Mouse (Mus musculus) CH12.LX (cell line): Measurements from ENCODE around the gene Gpr22. TPM values are rescaled to one million over a fixed set of nuclear protein-coding genes. Genes with fewer than 3 reads are reported as not detected.

Experiments used
- DNase-seq: peaks from one replicate; pipeline ENCODE4 v3.0.0-alpha.2; 2013; ENCODE audit errors: extremely low read depth
- H3K27ac ChIP-seq: 2 replicates; pipeline ENCODE4 v1.5.1; 2012; ENCODE audit warnings: low read depth, mild to moderate bottlenecking, control low read depth, moderate library complexity; ENCODE audit not compliant: insufficient read depth
- H3K27me3 ChIP-seq: replicated peaks from 2 replicates; pipeline ENCODE3; 2012; ENCODE audit warnings: inconsistent platforms
- H3K36me3 ChIP-seq, 2 experiments: replicated peaks in 1 of 2; 2 replicates each; pipeline versions ENCODE3 to v1.6.1; 2012; ENCODE audit warnings: inconsistent platforms in 1 of 2, low read length in 1 of 2, mild to moderate bottlenecking in 1 of 2, mixed read lengths in 1 of 2, moderate library complexity in 1 of 2; ENCODE audit not compliant: control insufficient read depth in 1 of 2, insufficient read depth in 1 of 2
- H3K4me1 ChIP-seq, 2 experiments: 2 replicates each; pipeline ENCODE4 v1.6.1; 2012; ENCODE audit warnings: inconsistent platforms in 1 of 2, moderate library complexity in 1 of 2; ENCODE audit not compliant: insufficient read depth in 2 of 2, control insufficient read depth in 1 of 2
- H3K4me2 ChIP-seq: 2 replicates; pipeline ENCODE4 v1.6.1; 2012; ENCODE audit warnings: low read depth, mild to moderate bottlenecking, control low read depth; ENCODE audit not compliant: poor library complexity, insufficient read depth, severe bottlenecking
- H3K4me3 ChIP-seq, 3 experiments: fragments of 150-350 bp in 1 of 3; sonication (generic) in 1 of 3; replicated peaks in 1 of 3; 2 replicates each; pipeline versions ENCODE3 to v1.5.1; 2011 to 2012; ENCODE audit warnings: low read depth in 2 of 3, low read length in 2 of 3, mild to moderate bottlenecking in 2 of 3, moderate library complexity in 2 of 3, control low read depth in 1 of 3, improper control_type of control experiment in 1 of 3, inconsistent platforms in 1 of 3, mixed read lengths in 1 of 3; ENCODE audit not compliant: poor library complexity in 1 of 3
- H3K79me2 ChIP-seq: replicated peaks from 2 replicates; pipeline ENCODE4 v1.6.1; 2012; ENCODE audit warnings: mild to moderate bottlenecking, moderate library complexity; ENCODE audit not compliant: control insufficient read depth, poor library complexity, insufficient read depth, severe bottlenecking; ENCODE audit errors: extremely low read depth
- H3K9ac ChIP-seq: 2 replicates; pipeline ENCODE4 v1.6.1; 2012; ENCODE audit warnings: low read depth, mild to moderate bottlenecking, control low read depth, moderate library complexity; ENCODE audit not compliant: insufficient read depth
- H3K9me3 ChIP-seq: replicated peaks from 2 replicates; pipeline ENCODE3; 2012; ENCODE audit warnings: low read length, inconsistent platforms, mixed read lengths
- CHD1 ChIP-seq: IDR thresholded peaks from 2 replicates; pipeline ENCODE4 v1.6.1; 2012; ENCODE audit warnings: low read depth, low read length, improper control_type of control experiment, inconsistent platforms
- CHD2 ChIP-seq: IDR thresholded peaks from 2 replicates; pipeline ENCODE4 v1.6.1; 2011; ENCODE audit warnings: low read length, improper control_type of control experiment
- EP300 ChIP-seq: IDR thresholded peaks from 2 replicates; pipeline ENCODE4 v1.6.1; 2011; ENCODE audit warnings: low read length, improper control_type of control experiment
- IRF4 ChIP-seq: IDR thresholded peaks from 2 replicates; pipeline ENCODE4 v1.6.1; 2014; ENCODE audit warnings: low read depth, mild to moderate bottlenecking, inconsistent platforms, low read length, improper control_type of control experiment
- KAT2A ChIP-seq: IDR thresholded peaks from 2 replicates; pipeline ENCODE4 v1.6.1; 2012; ENCODE audit warnings: low read length, improper control_type of control experiment, inconsistent platforms; ENCODE audit not compliant: insufficient replicate concordance
- MAFK ChIP-seq: IDR thresholded peaks from 2 replicates; pipeline ENCODE4 v1.6.1; 2011; ENCODE audit warnings: low read length, improper control_type of control experiment; ENCODE audit not compliant: insufficient replicate concordance
- MAX ChIP-seq: IDR thresholded peaks from 2 replicates; pipeline ENCODE4 v1.6.1; 2011; ENCODE audit warnings: low read length, improper control_type of control experiment
- MXI1 ChIP-seq: IDR thresholded peaks from 2 replicates; pipeline ENCODE4 v1.6.1; 2011; ENCODE audit warnings: mild to moderate bottlenecking, low read depth, low read length, improper control_type of control experiment
- MYC ChIP-seq: IDR thresholded peaks from 2 replicates; pipeline ENCODE4 v1.6.1; 2011; ENCODE audit warnings: low read depth, mild to moderate bottlenecking, improper control_type of control experiment, low read length
- NELFE ChIP-seq: IDR thresholded peaks from 2 replicates; pipeline ENCODE4 v1.6.1; 2011; ENCODE audit warnings: low read depth, low read length, improper control_type of control experiment
- NRF1 ChIP-seq: IDR thresholded peaks from 2 replicates; pipeline ENCODE4 v1.6.1; 2014; ENCODE audit warnings: low read depth, mild to moderate bottlenecking, inconsistent platforms, low read length, improper control_type of control experiment, moderate library complexity
- POLR2A ChIP-seq: IDR thresholded peaks from 2 replicates; pipeline ENCODE4 v1.6.1; 2011; ENCODE audit warnings: low read depth, mild to moderate bottlenecking, improper control_type of control experiment, low read length
- POLR2AphosphoS2 ChIP-seq: IDR thresholded peaks from 2 replicates; pipeline ENCODE4 v1.6.1; 2011; ENCODE audit warnings: low read depth, low read length, improper control_type of control experiment
- RCOR1 ChIP-seq: conservative IDR thresholded peaks from 2 replicates; pipeline ENCODE4 v1.6.1; 2012; ENCODE audit warnings: low read depth, mild to moderate bottlenecking, inconsistent platforms, low read length, improper control_type of control experiment
- TBP ChIP-seq: conservative IDR thresholded peaks from 2 replicates; pipeline ENCODE4 v1.6.1; 2011; ENCODE audit warnings: low read depth, low read length, improper control_type of control experiment
- TCF12 ChIP-seq: IDR thresholded peaks from 2 replicates; pipeline ENCODE4 v1.6.1; 2014; ENCODE audit warnings: low read depth, mild to moderate bottlenecking, inconsistent platforms, low read length, improper control_type of control experiment
- UBTF ChIP-seq: IDR thresholded peaks from 2 replicates; pipeline ENCODE4 v1.6.1; 2012; ENCODE audit warnings: low read depth, mild to moderate bottlenecking, inconsistent platforms, low read length, improper control_type of control experiment, moderate library complexity
- ZNF384 ChIP-seq: IDR thresholded peaks from 2 replicates; pipeline ENCODE4 v1.6.1; 2012; ENCODE audit warnings: low read depth, low read length, improper control_type of control experiment, inconsistent platforms
- dilution Hi-C: fragments of 300-500 bp; cut with MboI; formaldehyde crosslinking; loops from 2 replicates; pipeline ENCODE4 v1.14.3; 2020; ENCODE audit warnings: low sequenced_read_pairs; ENCODE audit not compliant: extremely low pct_unique_long_range_greater_than_20kb, extremely low pct_ligation_motif_present
- in situ Hi-C: fragments of 300-500 bp; cut with MboI; formaldehyde crosslinking; loops from 3 replicates; pipeline ENCODE4 v1.14.3; 2019; ENCODE audit warnings: low sequenced_read_pairs, low pct_ligation_motif_present, low pct_unique_long_range_greater_than_20kb, mixed read lengths
- polyA plus RNA-seq: library from polyadenylated mRNA; unstranded; fragments of >175 nt; gene quantifications from 2 replicates; pipeline ENCODE4 v1.2.1, GENCODE M21; 2012; ENCODE audit warnings: low read depth; ENCODE audit not compliant: insufficient read length
- total RNA-seq, 2 experiments: library from RNA; depleted of rRNA; stranded (reverse); fragments of 300-350 nt in 1 of 2; fragments of >200 nt in 1 of 2; gene quantifications; 2 replicates each; pipeline ENCODE4 v1.2.3; 2012 to 2014

Gpr22 gene
- total and polyA plus RNA-seq, 3 experiments = not detected

- no peak for DNase-seq
- dilution Hi-C loops (no loop called here), in situ Hi-C loops (no loop called here)
- Histone ChIP-seq H3K36me3 (peaks cover 4 to 8% of the 10 kb centered on the region in 2 experiments), H3K27ac (no peak overlapping the region), H3K27me3 (no peaks in the 10 kb centered on the region), H3K4me1 (peaks cover 2 to 7% of the 10 kb centered on the region in 2 experiments; a peak in 2 of 4 replicates), H3K4me3 (no peak overlapping the region), H3K9ac (no peak overlapping the region), H3K79me2 (no peaks in the 10 kb centered on the region), H3K9me3 (no peaks in the 10 kb centered on the region), H3K4me2 (no peak overlapping the region)
- TF ChIP-seq CHD1 (no peak), EP300 (no peak), POLR2A (no peak), ZNF384 (no peak), TBP (no peak), TCF12 (no peak), RCOR1 (no peak), NRF1 (no peak), MYC (no peak), KAT2A (no peak)
Measured at GRCm38 (mm10) chr12:31707531-31707930, 6.2 kb downstream of the Gpr22 start.

GRCm38 (mm10) chr12:31706168-31706567, 7.6 kb downstream of the Gpr22 start:
- Histone ChIP-seq H3K4me3 (no peak overlapping the region), H3K4me2 (no peak overlapping the region), H3K27ac (no peak overlapping the region), H3K9ac (no peak overlapping the region), H3K9me3 (no peaks in the 10 kb centered on the region), H3K27me3 (no peaks in the 10 kb centered on the region), H3K4me1 (peaks cover 2 to 7% of the 10 kb centered on the region in 2 experiments; a peak in 2 of 4 replicates), H3K36me3 (peaks cover 4 to 8% of the 10 kb centered on the region in 2 experiments), H3K79me2 (no peaks in the 10 kb centered on the region)
- no peak for TF ChIP-seq MAX
- TF ChIP-seq MAFK = no peak
- TF ChIP-seq IRF4 = no peak
- TF ChIP-seq CHD1 = no peak
- TF ChIP-seq MXI1 = no peak
- no peak for TF ChIP-seq ZNF384
- no peak for TF ChIP-seq UBTF
- TF ChIP-seq POLR2AphosphoS2 = no peak
- no peak for TF ChIP-seq CHD2
- no peak for TF ChIP-seq KAT2A
- no peak for TF ChIP-seq NELFE
- dilution Hi-C loops (no loop called here), in situ Hi-C loops (no loop called here)
- DNase-seq = no peak
